Mouse (Mus musculus) induced T-regulatory cell, adult 2 months (primary cell): Measurements from ENCODE around the gene Lamtor5.

Experiments used
- DNase-seq: peaks from one replicate; pipeline ENCODE4 v3.0.0-alpha.2; 2012; ENCODE audit warnings: low read depth

Gene Lamtor5

GRCm38 (mm10) chr3:107278479-107279269 is at the start of gene Lamtor5:
Lamtor5 (plus strand) TSS chr3:107278858.
- peak; percentile 93 for DNase-seq

DNA sequence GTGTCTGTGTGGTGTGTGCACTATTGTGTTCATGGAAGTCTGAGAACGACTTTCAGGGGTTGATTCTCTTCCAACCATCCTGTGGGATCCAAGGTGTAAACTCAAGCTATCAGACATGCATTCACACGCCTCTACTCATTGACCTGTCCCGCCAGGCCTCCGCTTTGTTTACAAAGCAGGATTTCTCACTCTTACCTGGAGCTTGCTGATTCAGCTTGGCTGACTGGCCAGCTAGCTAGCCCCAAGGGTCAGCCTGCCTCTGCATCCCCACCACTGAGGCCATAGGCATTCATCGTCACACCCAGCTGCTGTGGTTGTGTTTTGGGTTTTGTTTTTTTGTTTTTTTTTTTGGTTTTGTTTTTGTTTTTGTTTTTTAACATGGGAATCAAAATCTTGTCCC is 49.4 kb upstream of the Lamtor5 start:
- no peak for DNase-seq

- DNase-seq: no peak
Observed at GRCm38 (mm10) chr3:107229822-107230221, 48.8 kb upstream of the Lamtor5 start.

- no peak for DNase-seq
Observed at GRCm38 (mm10) chr3:107230527-107230926, 48.1 kb upstream of the Lamtor5 start, which contains the start of gene A630076J17Rik. A630076J17Rik (plus strand) TSS chr3:107230614.

- DNase-seq: no peak
Observed at GRCm38 (mm10) chr3:107231202-107231601, 47.5 kb upstream of the Lamtor5 start.

GRCm38 (mm10) chr3:107233351-107233813 is 45.3 kb upstream of the Lamtor5 start:
- DNase-seq: peak; percentile 99

- DNase-seq: no peak
Observed at GRCm38 (mm10) chr3:107233945-107234344, 44.7 kb upstream of the Lamtor5 start.

DNA sequence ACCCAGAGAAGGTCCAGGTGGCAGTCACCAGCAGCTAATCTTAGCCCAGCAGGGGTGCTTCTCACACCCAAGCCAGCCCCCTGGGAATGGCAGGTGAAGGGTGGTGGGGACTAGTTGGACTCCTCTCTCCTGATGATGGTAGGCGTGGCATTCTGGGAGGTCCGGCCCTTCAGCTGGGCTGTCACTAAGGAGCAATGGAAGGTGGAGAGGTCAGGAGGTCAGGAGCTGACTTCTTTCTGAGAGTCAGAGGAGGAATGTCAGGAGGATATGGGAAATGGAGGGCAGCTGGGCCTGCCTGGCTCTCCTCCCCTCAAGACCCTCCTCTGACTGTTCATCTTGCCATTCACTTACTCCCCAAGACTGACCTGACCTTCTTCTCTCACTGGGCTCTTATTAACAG is 40.6 kb upstream of the Lamtor5 start:
- DNase-seq: no peak

- no peak for DNase-seq
Observed at GRCm38 (mm10) chr3:107238471-107238980, 40.1 kb upstream of the Lamtor5 start.

GRCm38 (mm10) chr3:107239607-107240006 is 39.1 kb upstream of the Lamtor5 start, which contains the start of gene Prok1:
Prok1 (minus strand) TSS chr3:107239707.
- DNase-seq: no peak

GRCm38 (mm10) chr3:107241389-107242094 is 37.1 kb upstream of the Lamtor5 start:
- DNase-seq: no peak

DNA sequence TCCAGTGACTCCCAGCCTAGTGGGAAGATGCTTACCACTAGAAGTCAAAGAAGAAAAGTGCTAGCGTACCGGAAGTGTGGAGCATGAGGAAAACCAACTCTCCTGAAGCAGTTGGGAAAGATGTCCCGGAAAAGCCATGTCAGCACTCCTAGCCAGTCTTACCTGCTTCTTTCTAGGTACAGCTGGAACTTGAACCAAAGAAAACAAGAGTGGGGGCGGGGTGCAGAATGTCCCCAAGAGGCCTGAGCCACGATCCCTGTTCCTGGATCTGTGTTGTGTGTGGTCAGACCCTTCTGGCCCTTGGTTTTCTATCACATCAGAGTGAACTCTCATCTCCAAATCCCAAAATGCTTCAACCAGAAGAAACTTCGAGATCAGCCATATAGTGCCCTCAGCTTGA is 31.8 kb upstream of the Lamtor5 start:
- no peak for DNase-seq

DNA sequence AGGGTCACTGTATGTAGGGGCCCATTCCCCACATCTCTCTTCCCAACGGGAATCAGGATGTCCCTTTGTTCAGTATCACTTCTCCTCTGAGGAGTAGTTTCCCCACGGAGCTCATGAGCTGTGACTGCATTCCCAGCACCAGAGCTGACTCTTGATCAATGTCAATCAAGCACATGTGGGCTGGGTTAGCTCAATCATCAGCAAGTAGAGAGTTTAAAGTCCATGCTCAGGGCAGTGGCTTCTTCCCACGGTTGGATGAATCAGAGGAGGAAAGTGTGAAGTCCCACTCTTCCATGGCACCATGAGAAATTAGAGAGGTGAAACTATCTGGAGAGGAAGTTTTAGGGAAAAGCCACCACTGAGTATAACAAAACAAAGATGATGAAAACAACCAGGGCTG is 29.6 kb upstream of the Lamtor5 start:
- no peak for DNase-seq

DNA sequence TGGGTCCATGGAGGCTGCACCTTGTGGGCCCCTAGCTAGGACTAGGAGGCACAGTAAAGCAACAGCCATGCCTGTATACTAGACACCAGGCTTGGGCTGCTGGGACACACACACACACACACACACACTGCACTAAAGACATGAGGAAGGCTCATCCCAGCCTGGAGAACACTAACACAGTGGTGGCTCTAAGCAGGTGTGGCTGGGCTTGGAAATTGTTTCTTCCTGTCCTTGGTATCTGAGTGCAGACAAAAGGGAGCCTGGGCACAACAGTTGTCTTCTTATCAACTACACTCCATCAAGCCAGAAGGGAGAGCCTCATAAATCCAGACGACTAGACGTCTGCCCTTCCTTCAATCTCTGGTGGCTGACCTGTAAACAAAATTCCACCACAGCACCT is 28.3 kb upstream of the Lamtor5 start:
- DNase-seq: no peak

- no peak for DNase-seq
Observed at GRCm38 (mm10) chr3:107252035-107252434, 26.6 kb upstream of the Lamtor5 start.

GRCm38 (mm10) chr3:107253925-107254324 is 24.7 kb upstream of the Lamtor5 start:
- no peak for DNase-seq

GRCm38 (mm10) chr3:107255992-107256391 is 22.7 kb upstream of the Lamtor5 start:
- no peak for DNase-seq

DNA sequence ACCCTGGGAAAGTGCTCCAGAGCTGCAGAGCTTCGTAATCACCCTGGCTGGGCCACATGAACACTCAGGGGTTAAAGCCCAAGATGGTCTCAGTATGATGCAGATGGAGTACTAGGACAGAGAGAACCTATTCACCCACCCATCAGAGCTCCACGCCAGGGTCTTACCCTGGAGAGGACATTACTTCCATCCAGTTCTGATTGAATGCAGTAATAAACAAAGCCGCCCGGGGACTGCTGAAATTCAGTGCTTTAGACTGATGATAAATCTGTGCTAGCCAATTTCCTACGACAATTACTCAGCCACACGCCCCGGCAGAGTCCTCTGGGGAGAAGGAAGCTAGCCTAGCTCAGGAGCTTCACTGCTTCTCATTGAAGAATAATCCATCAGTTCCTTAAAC is 21.9 kb upstream of the Lamtor5 start:
- no peak for DNase-seq

- DNase-seq: no peak
Observed at GRCm38 (mm10) chr3:107257924-107258323, 20.7 kb upstream of the Lamtor5 start.

DNA sequence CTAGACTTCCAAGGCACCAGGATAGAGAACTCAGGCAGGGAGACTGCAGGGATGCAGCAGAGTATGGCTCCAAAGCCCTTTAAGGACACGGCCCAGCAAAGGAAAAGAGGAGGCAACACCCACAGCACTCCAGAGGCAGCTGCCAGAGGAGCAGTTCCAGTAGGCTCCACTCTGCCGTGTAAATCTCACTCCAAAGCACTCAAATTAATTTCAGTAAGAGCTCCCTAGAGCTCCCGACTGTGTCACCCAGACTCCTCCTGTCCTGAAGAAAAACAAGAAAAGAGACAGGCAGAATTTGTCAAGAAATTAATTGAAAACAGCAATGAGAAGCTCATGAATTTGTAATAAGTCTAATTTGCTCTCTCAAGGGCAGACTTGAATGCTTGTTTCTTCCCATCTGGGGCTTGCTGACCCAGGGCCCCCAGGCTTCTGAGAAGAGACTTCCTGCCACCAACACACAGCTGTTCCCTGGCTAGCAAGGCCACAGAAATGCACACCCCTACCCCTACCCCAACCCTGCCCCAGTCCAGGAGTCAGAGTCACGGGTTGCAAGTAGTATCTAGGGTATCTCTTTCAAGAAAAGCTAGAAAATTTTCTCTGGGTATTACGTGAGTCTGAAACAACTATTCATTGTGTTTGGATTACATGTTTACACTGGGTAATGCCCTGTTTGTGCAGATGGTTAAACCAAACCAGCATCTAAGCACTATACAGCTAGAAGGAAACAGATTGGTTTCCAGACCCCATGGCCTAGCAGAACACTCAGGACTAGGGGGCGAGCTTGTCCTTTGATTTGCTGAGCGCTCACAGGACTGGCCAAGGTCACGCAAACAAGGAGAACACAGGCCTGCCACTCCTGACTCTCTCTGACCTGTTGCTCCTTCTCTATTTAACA is 17.5 kb upstream of the Lamtor5 start:
- no peak for DNase-seq

DNA sequence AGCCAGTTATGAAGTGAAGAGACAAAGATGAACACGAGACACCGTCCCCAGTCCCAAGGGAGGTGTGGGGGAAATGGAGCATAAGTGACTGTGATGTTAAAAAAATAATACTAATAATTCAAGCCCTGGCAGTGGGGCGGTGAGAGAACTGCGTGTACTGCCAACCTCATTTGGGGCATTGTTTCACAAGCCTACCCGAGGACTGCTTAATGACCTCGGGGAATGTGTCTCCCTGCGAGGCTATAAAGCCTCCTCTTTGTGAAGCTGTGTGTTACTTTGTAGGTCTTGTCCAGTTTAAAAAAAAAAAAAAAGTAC is 16.9 kb upstream of the Lamtor5 start:
- no peak for DNase-seq

- DNase-seq: no peak
Observed at GRCm38 (mm10) chr3:107266814-107267345, 11.8 kb upstream of the Lamtor5 start.
